Comparison of ENCODE assay signal across 15 mouse cellular contexts in the genomic region with DNA sequence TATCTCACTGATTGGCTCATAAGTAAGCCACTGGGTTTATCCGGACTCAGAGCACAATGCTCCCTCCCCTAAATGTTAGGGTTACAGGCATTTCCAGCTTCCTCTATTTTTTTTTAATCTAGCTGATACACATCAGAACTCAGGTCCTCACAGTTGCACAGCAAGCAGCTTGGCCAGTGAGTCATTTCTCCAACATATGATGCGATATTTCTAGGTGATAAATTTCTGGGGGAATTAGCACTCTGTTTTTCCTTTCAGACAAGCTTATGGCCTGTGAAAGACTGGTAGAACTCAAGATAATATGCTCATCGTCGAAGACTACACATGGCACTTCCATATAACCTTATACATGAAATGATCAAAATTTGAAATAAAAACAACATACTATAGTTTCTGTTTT.
"Had no signal": no experiment of that assay in that cellular context is flagged by ENCODE, and none has a peak within 500 bp of the region (broad histone marks: within the 10 kb centered on the region; RNA-seq: fewer than 3 reads in every experiment).

No protein-coding gene starts in this region.

- DNase-seq: gastrocnemius, postnatal 14 days; gastrocnemius, postnatal 36 days; heart, adult 11 months; heart, adult 2 months; heart, postnatal 14 days; heart, postnatal 36 days; kidney, adult 11 months; kidney, adult 2 months; kidney, adult 9 months; kidney, postnatal 14 days; kidney, postnatal 36 days; left cerebral cortex, postnatal 4 days had no signal

- ATAC-seq: hindbrain, postnatal 0 days; intestine, embryonic 16.5 days; liver, embryonic 12.5 days had no signal
